Mouse (Mus musculus): Measurements from ENCODE around the gene Begain. TPM values are rescaled to one million over a fixed set of nuclear protein-coding genes. Genes with fewer than 3 reads are reported as not detected.

Begain gene
- polyA plus RNA-seq, 1 experiment from 2014 or later, result 1.8 TPM

DNA sequence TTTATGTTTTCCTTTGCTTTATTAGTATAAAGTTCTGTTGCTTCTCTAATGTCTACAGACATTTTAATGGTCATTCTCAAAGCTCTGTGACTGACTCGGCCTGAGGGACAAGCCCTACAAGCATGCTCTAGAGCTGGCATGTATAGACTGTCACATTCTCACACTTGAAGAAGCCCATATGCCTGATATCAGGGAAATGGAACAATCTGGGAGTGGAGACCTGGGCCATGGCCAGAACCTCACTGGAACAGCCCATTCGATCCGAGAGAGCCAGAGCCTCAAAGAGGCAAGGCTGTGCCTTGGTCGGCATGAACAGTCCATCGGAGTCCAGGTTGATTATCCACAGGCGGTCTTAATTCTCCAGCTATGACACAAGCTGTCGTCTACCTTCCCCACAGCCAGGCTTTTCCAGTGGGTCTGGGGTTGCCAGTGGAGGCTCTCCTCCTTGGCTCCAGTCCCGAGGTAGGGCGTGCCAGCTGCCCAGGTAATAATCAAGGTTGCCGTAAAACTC lies 45.8 kb downstream of the Begain start:
- Histone ChIP-seq H3K9me3 (ENCODE audit: control insufficient read depth) (no peaks in the 10 kb centered on the region), H3K4me1 (replicated peaks; ENCODE audit: control insufficient read depth, insufficient read depth, low read length) (no peaks in the 10 kb centered on the region), H3K9ac (ENCODE audit: low read depth, low read length) (no peak overlapping the region), H3K36me3 (ENCODE audit: control insufficient read depth, insufficient read depth) (peaks cover 5% of the 10 kb centered on the region; the same call in 1 of the 2 replicates), H3K27ac (ENCODE audit: low read depth, low read length) (no peak overlapping the region), H3K4me2 (replicated peaks; ENCODE audit: low read depth) (no peak overlapping the region), H3K27me3 (replicated peaks; ENCODE audit: control insufficient read depth, insufficient read depth, low read length) (no peaks in the 10 kb centered on the region), H3K4me3 (ENCODE audit: low read depth, low read length) (no peak overlapping the region)
- TF ChIP-seq CTCF (IDR thresholded peaks at IDR 0.05; ENCODE audit: low read depth), result no peak
- WGBS, result 61% methylated on average over 10 of the region's 10 CpGs
- no peak for ATAC-seq

DNA sequence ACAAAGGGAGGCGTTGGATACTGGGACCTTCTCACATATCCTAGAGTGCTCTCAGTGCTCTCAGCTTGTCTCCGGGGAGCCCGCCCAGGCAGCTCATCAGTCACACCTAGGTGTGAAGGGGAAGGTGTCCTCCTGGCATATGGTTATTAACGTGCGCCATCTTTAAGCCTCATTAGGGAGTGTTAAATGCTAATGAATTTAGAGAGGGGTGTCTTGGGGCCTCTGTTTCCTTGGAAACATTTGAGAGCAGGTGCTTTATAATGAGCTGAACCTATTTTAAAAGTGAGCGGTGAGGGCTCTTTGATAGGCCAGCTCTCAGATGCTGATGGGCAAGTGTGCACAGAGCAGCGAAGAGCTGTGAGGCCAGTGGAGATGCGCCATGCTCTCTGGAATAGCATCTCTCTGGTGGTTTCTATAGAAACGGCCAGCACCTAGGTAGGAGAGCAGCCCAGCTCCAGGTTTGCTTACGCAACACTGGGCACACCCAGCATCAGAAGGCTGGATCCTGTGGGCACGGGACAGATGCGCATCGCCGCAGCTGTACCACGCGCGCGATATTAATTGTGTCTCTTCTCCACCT lies 57.9 kb downstream of the Begain start:
- Histone ChIP-seq H3K9me3 (ENCODE audit: control insufficient read depth) (no peaks in the 10 kb centered on the region), H3K4me3 (ENCODE audit: low read depth, low read length) (no peak overlapping the region), H3K9ac (ENCODE audit: low read depth, low read length) (no peak overlapping the region), H3K27ac (ENCODE audit: low read depth, low read length) (no peak overlapping the region), H3K36me3 (ENCODE audit: control insufficient read depth, insufficient read depth) (no peaks in the 10 kb centered on the region), H3K4me2 (replicated peaks; ENCODE audit: low read depth) (no peak overlapping the region), H3K4me1 (replicated peaks; ENCODE audit: control insufficient read depth, insufficient read depth, low read length) (no peaks in the 10 kb centered on the region), H3K27me3 (replicated peaks; ENCODE audit: control insufficient read depth, insufficient read depth, low read length) (no peaks in the 10 kb centered on the region)
- no peak for TF ChIP-seq CTCF (IDR thresholded peaks at IDR 0.05; ENCODE audit: low read depth)
- no peak for ATAC-seq
- 79% methylated on average over 18 of the region's 18 CpGs for WGBS

- Histone ChIP-seq H3K4me2 (replicated peaks; ENCODE audit: low read depth) (no peak overlapping the region), H3K27me3 (replicated peaks; ENCODE audit: control insufficient read depth, insufficient read depth, low read length) (no peaks in the 10 kb centered on the region), H3K9me3 (ENCODE audit: control insufficient read depth) (no peaks in the 10 kb centered on the region), H3K27ac (ENCODE audit: low read depth, low read length) (no peak overlapping the region), H3K36me3 (ENCODE audit: control insufficient read depth, insufficient read depth) (no peaks in the 10 kb centered on the region), H3K4me1 (replicated peaks; ENCODE audit: control insufficient read depth, insufficient read depth, low read length) (no peaks in the 10 kb centered on the region), H3K9ac (ENCODE audit: low read depth, low read length) (no peak overlapping the region), H3K4me3 (ENCODE audit: low read depth, low read length) (no peak overlapping the region)
- 51% methylated on average over 7 of the region's 7 CpGs for WGBS
- no peak for TF ChIP-seq CTCF (IDR thresholded peaks at IDR 0.05; ENCODE audit: low read depth)
- ATAC-seq, result no peak
These were observed 65.0 kb downstream of the Begain start for GRCm38 (mm10) chr12:109002978-109003377.

DNA sequence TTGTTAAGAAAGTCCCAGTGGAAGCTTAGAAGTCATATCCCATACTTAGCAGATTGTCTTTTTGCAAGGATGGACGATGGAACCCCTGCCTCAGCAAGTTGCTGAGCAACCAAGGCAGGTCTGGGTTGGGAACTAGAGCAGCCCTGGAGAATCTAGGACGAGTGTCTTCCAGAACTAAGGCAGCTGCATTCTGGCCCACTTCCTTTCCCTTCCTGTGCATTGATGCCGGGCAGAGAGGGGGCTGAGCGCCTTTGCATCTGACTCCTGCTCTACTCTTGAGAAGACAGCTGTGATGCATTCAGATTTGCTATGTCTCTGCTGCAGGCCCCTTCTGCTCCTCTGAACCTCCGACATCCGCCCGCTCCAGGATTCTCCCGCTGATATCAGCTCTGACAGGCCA lies 70.8 kb downstream of the Begain start:
- Histone ChIP-seq H3K9ac (ENCODE audit: low read depth, low read length) (no peak overlapping the region), H3K4me1 (replicated peaks; ENCODE audit: control insufficient read depth, insufficient read depth, low read length) (no peaks in the 10 kb centered on the region), H3K4me3 (ENCODE audit: low read depth, low read length) (no peak overlapping the region), H3K4me2 (replicated peaks; ENCODE audit: low read depth) (no peak overlapping the region), H3K27ac (ENCODE audit: low read depth, low read length) (no peak overlapping the region), H3K36me3 (ENCODE audit: control insufficient read depth, insufficient read depth) (no peaks in the 10 kb centered on the region), H3K27me3 (replicated peaks; ENCODE audit: control insufficient read depth, insufficient read depth, low read length) (no peaks in the 10 kb centered on the region), H3K9me3 (ENCODE audit: control insufficient read depth) (no peaks in the 10 kb centered on the region)
- WGBS, result 87% methylated on average over 8 of the region's 8 CpGs
- TF ChIP-seq CTCF (IDR thresholded peaks at IDR 0.05; ENCODE audit: low read depth), result no peak
- no peak for ATAC-seq

DNA sequence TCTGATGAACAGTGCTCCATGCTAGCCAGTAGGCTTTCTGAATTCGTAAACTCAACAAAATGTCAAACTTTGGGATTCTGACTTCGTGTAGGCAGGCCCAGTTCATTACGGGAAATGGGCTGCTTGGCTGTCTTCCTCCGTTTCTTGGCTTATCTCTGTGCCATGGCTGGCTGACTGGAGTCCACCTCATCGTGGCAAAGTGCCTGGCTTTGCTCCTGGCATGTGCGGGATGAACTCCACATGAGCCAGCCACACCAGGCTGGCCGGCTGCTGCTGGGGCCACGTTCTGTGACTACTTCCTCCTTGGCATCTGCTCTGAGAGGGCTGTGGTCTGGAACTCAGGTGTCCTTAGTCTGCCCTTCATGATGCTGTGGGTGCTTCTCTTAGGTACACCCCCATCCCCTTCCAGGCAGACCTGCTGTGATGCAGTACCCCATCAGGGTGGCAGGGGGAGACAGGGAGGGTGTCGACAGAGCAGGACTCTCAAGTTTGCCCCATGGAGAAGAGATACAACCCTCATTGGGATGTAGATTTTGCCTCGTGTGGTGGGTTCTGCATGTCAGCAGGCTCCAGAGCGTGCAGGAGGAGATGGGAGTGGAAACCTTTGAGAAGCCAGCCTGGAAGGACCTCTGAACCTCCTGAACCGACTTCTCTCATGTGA lies 71.9 kb downstream of the Begain start:
- H3K27me3 ChIP-seq (replicated peaks; ENCODE audit: control insufficient read depth, insufficient read depth, low read length), result no peaks in the 10 kb centered on the region
- ATAC-seq, result no peak
- 84% methylated on average over 12 of the region's 12 CpGs for WGBS

GRCm38 (mm10) chr12:108994436-108995031 lies 73.5 kb downstream of the Begain start:
- no peaks in the 10 kb centered on the region for H3K36me3 ChIP-seq (ENCODE audit: control insufficient read depth, insufficient read depth)
- WGBS, result 7% methylated on average over 19 of the region's 19 CpGs
- TF ChIP-seq CTCF (IDR thresholded peaks at IDR 0.05; ENCODE audit: low read depth), result peak; percentile 30
- H3K27me3 ChIP-seq (replicated peaks; ENCODE audit: control insufficient read depth, insufficient read depth, low read length), result no peaks in the 10 kb centered on the region
- H3K4me2 ChIP-seq (replicated peaks; ENCODE audit: low read depth), result peak overlapping the region; percentile 44; the same call in 1 of the 2 replicates
- H3K9ac ChIP-seq (ENCODE audit: low read depth, low read length), result no peak overlapping the region
- no peak overlapping the region for H3K27ac ChIP-seq (ENCODE audit: low read depth, low read length)
- no peak for ATAC-seq
- H3K4me3 ChIP-seq (ENCODE audit: low read depth, low read length), result no peak overlapping the region
- no peaks in the 10 kb centered on the region for H3K9me3 ChIP-seq (ENCODE audit: control insufficient read depth)
- no peaks in the 10 kb centered on the region for H3K4me1 ChIP-seq (replicated peaks; ENCODE audit: control insufficient read depth, insufficient read depth, low read length)

More for the DNA sequence above, 71.9 kb downstream of the Begain start:
- Histone ChIP-seq H3K4me2 (replicated peaks; ENCODE audit: low read depth) (no peak overlapping the region), H3K36me3 (ENCODE audit: control insufficient read depth, insufficient read depth) (no peaks in the 10 kb centered on the region), H3K9ac (ENCODE audit: low read depth, low read length) (no peak overlapping the region), H3K4me1 (replicated peaks; ENCODE audit: control insufficient read depth, insufficient read depth, low read length) (no peaks in the 10 kb centered on the region), H3K4me3 (ENCODE audit: low read depth, low read length) (no peak overlapping the region), H3K27ac (ENCODE audit: low read depth, low read length) (no peak overlapping the region), H3K9me3 (ENCODE audit: control insufficient read depth) (no peaks in the 10 kb centered on the region)
- peak; percentile 38; the same call in 1 of the 2 replicates for TF ChIP-seq CTCF (IDR thresholded peaks at IDR 0.05; ENCODE audit: low read depth)

Data from intestine, postnatal 0 days (tissue).